Mouse (Mus musculus) heart, adult 2 months (tissue): ENCODE data around the gene Exosc6.
"Not testable (repeated sequence)": the region's sequence is repeated elsewhere in the genome, so short reads cannot be mapped to it uniquely, and the experiment has no call there.

Experiments
- CTCF ChIP-seq: fragments of 200-600 bp; IDR thresholded peaks from 2 replicates; pipeline ENCODE4 v1.8.1; 2022; ENCODE audit warnings: antibody characterized with exemption, mild to moderate bottlenecking, moderate library complexity
- POLR2A ChIP-seq: fragments of 200-500 bp; IDR thresholded peaks from 2 replicates; pipeline ENCODE4 v1.6.1; 2011; ENCODE audit warnings: mild to moderate bottlenecking, low read depth, low read length, control low read depth; ENCODE audit not compliant: insufficient read depth

DNA sequence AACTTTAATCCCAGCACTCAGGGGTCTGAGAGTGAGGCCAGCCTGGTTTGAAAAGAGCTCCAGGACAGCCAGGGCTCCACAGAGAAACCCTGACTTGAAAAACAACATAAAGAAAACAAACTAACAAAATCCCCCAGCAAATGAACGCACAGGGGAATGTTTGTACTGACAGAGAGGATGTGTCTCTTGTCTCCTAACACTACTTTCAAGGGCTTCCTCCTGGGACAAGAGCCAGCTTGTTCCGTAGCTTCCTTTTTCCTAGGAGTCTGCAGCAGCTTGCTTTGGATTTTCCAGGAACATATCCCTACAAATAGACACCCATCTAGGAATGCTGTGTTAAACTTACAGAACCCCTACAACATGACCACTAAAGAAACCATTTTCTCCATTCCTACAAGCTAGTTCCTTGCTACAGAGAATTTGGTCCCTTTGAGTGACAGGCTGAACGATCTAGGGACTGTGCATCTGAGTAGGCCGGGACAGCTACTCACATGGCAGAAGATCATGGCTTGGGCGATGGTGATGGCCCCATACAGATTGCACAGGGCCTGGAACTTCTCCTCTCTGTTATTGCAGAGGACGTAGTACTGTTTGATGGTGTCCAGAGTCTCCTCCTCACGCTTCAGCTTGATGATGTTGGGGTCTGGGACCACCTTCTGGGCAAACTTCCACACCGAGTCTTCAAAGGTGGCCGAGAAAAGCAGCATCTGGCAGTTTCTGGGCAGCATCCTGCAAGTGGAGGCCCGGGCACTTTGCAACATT, 45.7 kb upstream of the Exosc6 start:
- not testable (repeated sequence) for TF ChIP-seq CTCF, POLR2A
